ENCODE assay signal across 26 mouse cellular contexts in the genomic region with DNA sequence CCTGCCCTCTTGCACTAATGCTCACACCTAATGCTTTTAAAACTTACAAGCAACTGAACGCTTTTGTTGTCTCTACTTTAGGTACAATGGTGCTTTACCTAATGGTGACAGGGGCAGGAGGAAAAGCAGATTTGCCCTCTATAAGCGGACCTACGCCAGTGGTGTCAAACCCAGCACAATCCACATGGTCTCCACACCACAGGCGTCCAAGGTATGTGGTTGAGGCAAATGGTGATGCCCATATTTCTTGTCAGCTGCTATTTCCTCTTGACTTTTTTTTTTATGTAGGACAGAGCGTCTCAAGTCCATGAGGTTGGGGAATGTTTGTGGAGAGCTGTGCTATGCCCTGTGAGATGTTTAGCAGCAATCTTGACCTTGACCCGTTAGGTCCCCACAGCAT. TPM values are rescaled to one million over a fixed set of nuclear protein-coding genes. Genes with fewer than 3 reads are reported as not detected.
"Had no signal": no experiment of that assay in that cellular context is flagged by ENCODE, and none has a peak within 500 bp of the region (broad histone marks: within the 10 kb centered on the region; RNA-seq: fewer than 3 reads in every experiment).

No protein-coding gene starts in this region.

- H3K4me2 ChIP-seq: embryonic facial prominence, embryonic 12.5 days; embryonic facial prominence, embryonic 13.5 days; embryonic facial prominence, embryonic 15.5 days; forebrain, embryonic 12.5 days; forebrain, embryonic 13.5 days; forebrain, embryonic 15.5 days had no signal

- DNase-seq: cerebellum, adult 2 months; cerebellum, adult 8-10 months; cerebellum, adult 9-10 months; cerebellum, adult 9-11 months; cerebellum, postnatal 10 days; cerebellum, postnatal 14 days; cerebellum, postnatal 25 days; cerebellum, postnatal 36 days; embryo, embryonic 11 days; forebrain, postnatal 0 days; gastrocnemius, adult 2 months; gastrocnemius, postnatal 10 days; gastrocnemius, postnatal 14 days; gastrocnemius, postnatal 25 days; gastrocnemius, postnatal 36 days; heart, adult 18-20 months; heart, adult 2 months had no signal

- H3K4me3 ChIP-seq: embryonic facial prominence, embryonic 10.5 days; embryonic facial prominence, embryonic 12.5 days; embryonic facial prominence, embryonic 13.5 days; embryonic facial prominence, embryonic 15.5 days; erythroblast, embryonic 14.5 days; forebrain, embryonic 10.5 days; forebrain, embryonic 12.5 days; forebrain, embryonic 13.5 days; forebrain, embryonic 15.5 days; gastrocnemius, adult 2 months; heart, adult 2 months had no signal

- H3K36me3 ChIP-seq: embryonic facial prominence, embryonic 12.5 days; embryonic facial prominence, embryonic 13.5 days; embryonic facial prominence, embryonic 15.5 days; forebrain, embryonic 15.5 days had no signal

- H3K27me3 ChIP-seq: embryonic facial prominence, embryonic 12.5 days; embryonic facial prominence, embryonic 13.5 days; embryonic facial prominence, embryonic 15.5 days; forebrain, embryonic 12.5 days; forebrain, embryonic 13.5 days; forebrain, embryonic 15.5 days had no signal

RNA-seq across cellular contexts. Expression of a gene that starts 47.5 kb away (rescaled TPM):
- polyA plus RNA-seq: erythroblast, embryonic 14.5 days had no signal
